Mouse (Mus musculus) heart, postnatal 0 days (tissue): ENCODE measurements at regions not wholly inside any gene's neighbourhood (a gene's known extent, or its start where the extent isn't known, plus 50 kb on each side); places are given as distances from the start of the nearest gene placed in this dataset.

Experiments used
- ATAC-seq: fragments of 200-750 bp; cut with Nextera tagmentation; 2 replicates; pipeline ENCODE4 v1.8.0; 2017; ENCODE audit warnings: low read depth, moderate number of reproducible peaks, moderate library complexity; ENCODE audit not compliant: insufficient read depth
- DNase-seq: peaks from one replicate; pipeline ENCODE4 v3.0.0-alpha.2; 2016; ENCODE audit warnings: low spot score
- H3K27ac ChIP-seq: fragments of 300-500 bp; sonication (generic); 2 replicates; pipeline ENCODE4 v1.5.1; 2014; ENCODE audit warnings: low read depth, mild to moderate bottlenecking
- H3K27me3 ChIP-seq: fragments of 300-500 bp; sonication (generic); 2 replicates; pipeline ENCODE4 v1.6.1; 2014; ENCODE audit warnings: low read length, mixed read lengths; ENCODE audit not compliant: control insufficient read depth, insufficient read depth
- H3K36me3 ChIP-seq: fragments of 300-500 bp; sonication (generic); replicated peaks from 2 replicates; pipeline ENCODE4 v1.6.1; 2014; ENCODE audit warnings: low read length, mixed read lengths; ENCODE audit not compliant: control insufficient read depth, insufficient read depth
- H3K4me1 ChIP-seq: fragments of 300-500 bp; sonication (generic); 2 replicates; pipeline ENCODE4 v1.6.1; 2014; ENCODE audit warnings: antibody characterized with exemption; ENCODE audit not compliant: control insufficient read depth, insufficient read depth
- H3K4me2 ChIP-seq: fragments of 300-500 bp; sonication (generic); 2 replicates; pipeline ENCODE4 v1.6.1; 2014; ENCODE audit warnings: low read depth, mild to moderate bottlenecking, low read length, moderate library complexity
- H3K4me3 ChIP-seq: fragments of 300-500 bp; sonication (generic); 2 replicates; pipeline ENCODE4 v1.5.1; 2014; ENCODE audit warnings: low read depth, low read length
- H3K9ac ChIP-seq: fragments of 300-500 bp; sonication (generic); replicated peaks from 2 replicates; pipeline ENCODE4 v1.6.1; 2014; ENCODE audit warnings: low read depth, low read length, mixed read lengths
- H3K9me3 ChIP-seq: fragments of 300-500 bp; sonication (generic); replicated peaks from 2 replicates; pipeline ENCODE4 v1.6.1; 2016; ENCODE audit warnings: low read length; ENCODE audit not compliant: control insufficient read depth
- CTCF ChIP-seq: IDR thresholded peaks from 2 replicates; pipeline ENCODE4 v1.5.1; 2016; ENCODE audit warnings: antibody characterized with exemption, control low read depth, low read depth
- EP300 ChIP-seq: IDR thresholded peaks from 2 replicates; pipeline ENCODE4 v1.6.1; 2016; ENCODE audit warnings: antibody characterized with exemption, low read depth
- WGBS: fragments of 180-500 bp; shearing (Covaris S2); extraction: QIAGEN DNeasy Blood & Tissue Kit; methylation state at CpG from one replicate; pipeline ENCODE4 v1.1.7; 2014; 5-methylcytosine and 5-hydroxymethylcytosine counted together

GRCm38 (mm10) chr8:34542361-34543038 is 431.0 kb upstream of the Gm10131 start:
- no peaks in the 10 kb centered on the region for H3K4me1 ChIP-seq
- H3K9me3 ChIP-seq, result no peaks in the 10 kb centered on the region
- no peaks in the 10 kb centered on the region for H3K36me3 ChIP-seq
- H3K27ac ChIP-seq, result no peak overlapping the region
- no peak for ATAC-seq
- WGBS, result 73% methylated on average over 3 of the region's 3 CpGs
- H3K4me3 ChIP-seq, result no peak overlapping the region
- DNase-seq, result no peak
- H3K27me3 ChIP-seq, result no peaks in the 10 kb centered on the region
- TF ChIP-seq CTCF, result no peak
- no peak for TF ChIP-seq EP300
- H3K9ac ChIP-seq, result no peak overlapping the region
- no peak overlapping the region for H3K4me2 ChIP-seq

- no peak overlapping the region for H3K4me2 ChIP-seq
- 46% methylated on average over 4 of the region's 4 CpGs for WGBS
- H3K36me3 ChIP-seq, result no peaks in the 10 kb centered on the region
- no peak for DNase-seq
- no peaks in the 10 kb centered on the region for H3K27me3 ChIP-seq
- H3K4me1 ChIP-seq, result no peaks in the 10 kb centered on the region
- no peaks in the 10 kb centered on the region for H3K9me3 ChIP-seq
- H3K4me3 ChIP-seq, result no peak overlapping the region
- TF ChIP-seq EP300, result no peak
- no peak for TF ChIP-seq CTCF
- no peak for ATAC-seq
- no peak overlapping the region for H3K27ac ChIP-seq
- no peak overlapping the region for H3K9ac ChIP-seq
Measured at GRCm38 (mm10) chr8:34539232-34539631, 427.7 kb upstream of the Gm10131 start.

- H3K4me2 ChIP-seq, result no peak overlapping the region
- no peak overlapping the region for H3K27ac ChIP-seq
- no peaks in the 10 kb centered on the region for H3K27me3 ChIP-seq
- H3K9ac ChIP-seq, result no peak overlapping the region
- ATAC-seq (no peak), DNase-seq (no peak)
- no peak overlapping the region for H3K4me3 ChIP-seq
- no peaks in the 10 kb centered on the region for H3K36me3 ChIP-seq
- no peak for TF ChIP-seq CTCF
- TF ChIP-seq EP300, result no peak
- H3K4me1 ChIP-seq, result no peaks in the 10 kb centered on the region
- WGBS, result 45% methylated on average over 3 of the region's 3 CpGs
- H3K9me3 ChIP-seq, result no peaks in the 10 kb centered on the region
Measured at GRCm38 (mm10) chr8:34535434-34535833, 423.9 kb upstream of the Gm10131 start.

GRCm38 (mm10) chr8:34533421-34533820 is 421.9 kb upstream of the Gm10131 start:
- Histone ChIP-seq H3K27me3 (no peaks in the 10 kb centered on the region), H3K4me1 (no peaks in the 10 kb centered on the region), H3K27ac (no peak overlapping the region), H3K36me3 (no peaks in the 10 kb centered on the region), H3K9me3 (no peaks in the 10 kb centered on the region), H3K4me2 (no peak overlapping the region), H3K9ac (no peak overlapping the region), H3K4me3 (no peak overlapping the region)
- WGBS, result 39% methylated on average over 4 of the region's 4 CpGs
- TF ChIP-seq EP300, result no peak
- no peak for TF ChIP-seq CTCF
- ATAC-seq (no peak), DNase-seq (no peak)

GRCm38 (mm10) chr8:34530896-34531679 is 419.6 kb upstream of the Gm10131 start:
- ATAC-seq (no peak), DNase-seq (no peak)
- no peak overlapping the region for H3K9ac ChIP-seq
- no peak overlapping the region for H3K4me3 ChIP-seq
- 61% methylated on average over 11 of the region's 11 CpGs for WGBS
- H3K27ac ChIP-seq, result no peak overlapping the region
- no peaks in the 10 kb centered on the region for H3K4me1 ChIP-seq
- no peak for TF ChIP-seq EP300
- no peaks in the 10 kb centered on the region for H3K27me3 ChIP-seq
- no peaks in the 10 kb centered on the region for H3K9me3 ChIP-seq
- no peak overlapping the region for H3K4me2 ChIP-seq
- H3K36me3 ChIP-seq, result no peaks in the 10 kb centered on the region
